Mouse (Mus musculus) megakaryocyte, embryonic 14.5 days (primary cell): ENCODE data around the gene Ralgapa2.

Experiments used
- FLI1 ChIP-seq: IDR thresholded peaks from 2 replicates; pipeline ENCODE4 v1.6.1; 2012; ENCODE audit warnings: low read length, inconsistent platforms, mixed read lengths
- GATA1 ChIP-seq: IDR thresholded peaks from 3 replicates; pipeline ENCODE4 v1.6.1; 2012; ENCODE audit warnings: mixed read lengths, low read length, inconsistent platforms, borderline replicate concordance

GRCm38 (mm10) chr2:146218881-146219535 is 293.1 kb downstream of the Ralgapa2 start:
- TF ChIP-seq FLI1 = no peak
- TF ChIP-seq GATA1 = no peak
